7 mouse cellular contexts compared by ENCODE assay signal in the genomic region with DNA sequence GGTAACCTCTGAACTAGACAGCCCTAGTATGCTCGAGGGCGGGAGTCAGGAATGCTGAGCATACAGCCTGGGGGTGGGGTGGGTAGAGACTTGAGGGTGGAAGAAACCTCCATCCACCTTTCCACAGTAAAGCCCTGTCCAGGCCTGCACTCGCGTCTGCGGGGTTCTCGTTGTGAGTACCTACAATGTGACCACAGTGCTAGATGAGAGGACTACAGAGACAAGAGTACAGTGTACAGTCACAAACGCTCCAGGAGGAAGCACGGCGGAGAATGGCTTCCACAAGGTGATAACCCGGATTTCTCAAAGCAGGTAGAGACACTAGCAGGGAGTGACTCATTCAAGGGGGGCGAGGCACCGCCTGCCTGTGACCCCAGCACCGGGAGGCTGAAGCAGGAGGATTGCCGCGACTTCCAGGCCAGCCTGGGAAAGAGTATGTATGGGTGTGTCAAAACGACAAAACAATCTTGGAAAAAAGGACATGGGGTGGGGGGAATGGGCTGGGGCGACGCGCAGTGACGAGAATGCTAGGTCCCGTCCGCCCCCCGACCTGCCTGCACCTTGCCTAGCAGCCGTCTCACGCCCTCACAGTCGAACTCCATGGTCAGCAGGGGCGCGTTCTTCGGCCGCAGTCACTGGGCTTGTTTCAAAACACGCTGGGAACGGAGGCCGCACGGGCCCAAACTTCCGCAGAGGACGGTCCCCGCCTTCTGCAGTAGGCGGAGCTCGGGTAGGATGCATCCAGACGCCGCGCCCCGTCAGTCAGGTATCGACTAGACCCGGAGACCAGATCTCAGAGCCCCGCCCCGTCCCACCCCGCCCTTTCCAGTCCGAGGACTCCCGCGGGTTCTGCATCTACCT. TPM values are rescaled to one million over a fixed set of nuclear protein-coding genes. Genes with fewer than 3 reads are reported as not detected.
DNase-seq lines count a peak whose midpoint lies in the region; ATAC-seq lines count a peak whose summit lies in the region.

A gene (minus strand): TSS at position 697 of the 861 bp plus-strand sequence.

- no peaks in the 10 kb centered on the region for H3K27me3 ChIP-seq in embryonic facial prominence, embryonic 11.5 days (ENCODE audit: control insufficient read depth, insufficient read depth, low read length)
- H3K27me3 ChIP-seq in limb, embryonic 10.5 days (ENCODE audit: low read depth, poor library complexity, severe bottlenecking), result peaks cover 24% of the 10 kb centered on the region
- H3K27me3 ChIP-seq in midbrain, embryonic 13.5 days, result peaks cover 9% of the 10 kb centered on the region

- WGBS in embryonic facial prominence, embryonic 11.5 days, result under 1% methylated on average over 51 of the region's 51 CpGs
- WGBS in limb, embryonic 10.5 days, result 2% methylated on average over 51 of the region's 51 CpGs
- WGBS in midbrain, embryonic 13.5 days, result 2% methylated on average over 51 of the region's 51 CpGs

- peak within 1 kb of the TSS; percentile 75 for H3K4me3 ChIP-seq in embryonic facial prominence, embryonic 11.5 days (ENCODE audit: low read depth, low read length)
- H3K4me3 ChIP-seq in limb, embryonic 10.5 days, result peak within 1 kb of the TSS; percentile 74
- peak within 1 kb of the TSS; percentile 68 for H3K4me3 ChIP-seq in midbrain, embryonic 13.5 days (replicated peaks)

- peak; percentile 97 for DNase-seq in adrenal gland, postnatal 14 days
- peak; percentile 95 for DNase-seq in embryonic facial prominence, embryonic 11.5 days (ENCODE audit: low spot score)
- peak; percentile 94 for DNase-seq in kidney, adult 11 months
- DNase-seq in limb, embryonic 10.5 days (ENCODE audit: low spot score), result peak; percentile 96
- DNase-seq in spleen, adult 12 weeks (ENCODE audit: low spot score), result peak; percentile 83

- H3K36me3 ChIP-seq in embryonic facial prominence, embryonic 11.5 days (replicated peaks; ENCODE audit: control insufficient read depth, insufficient read depth, low read depth, low read length), result no peaks in the 10 kb centered on the region
- peaks cover 26% of the 10 kb centered on the region for H3K36me3 ChIP-seq in limb, embryonic 10.5 days
- peaks cover 19% of the 10 kb centered on the region for H3K36me3 ChIP-seq in midbrain, embryonic 13.5 days

- peak within 1 kb of the TSS; percentile 79 for H3K9ac ChIP-seq in embryonic facial prominence, embryonic 11.5 days (replicated peaks; ENCODE audit: low read length)
- peak within 1 kb of the TSS; percentile 79 for H3K9ac ChIP-seq in midbrain, embryonic 13.5 days (replicated peaks)

- no peak within 1 kb of the TSS for H3K27ac ChIP-seq in embryonic facial prominence, embryonic 11.5 days (replicated peaks; ENCODE audit: low read depth, low read length)
- H3K27ac ChIP-seq in limb, embryonic 10.5 days, result peak within 1 kb of the TSS; percentile 81
- H3K27ac ChIP-seq in midbrain, embryonic 13.5 days, result no peak within 1 kb of the TSS

- no peaks in the 10 kb centered on the region for H3K9me3 ChIP-seq in embryonic facial prominence, embryonic 11.5 days (replicated peaks; ENCODE audit: control insufficient read depth, low read length)
- H3K9me3 ChIP-seq in limb, embryonic 10.5 days (replicated peaks), result no peaks in the 10 kb centered on the region
- H3K9me3 ChIP-seq in midbrain, embryonic 13.5 days, result no peaks in the 10 kb centered on the region

- ATAC-seq in embryonic facial prominence, embryonic 11.5 days (replicated peaks; ENCODE audit: insufficient number of reproducible peaks, low FRiP score, low TSS enrichment, low read depth), result peak; percentile 92
- peak; percentile 94 for ATAC-seq in granulocyte monocyte progenitor cell, adult 5-6 weeks (replicated peaks; ENCODE audit: poor library complexity, severe bottlenecking)
- peak; percentile 93 for ATAC-seq in midbrain, embryonic 13.5 days

- H3K4me2 ChIP-seq in embryonic facial prominence, embryonic 11.5 days (ENCODE audit: low read depth, low read length), result peak within 1 kb of the TSS; percentile 82
- H3K4me2 ChIP-seq in midbrain, embryonic 13.5 days (replicated peaks), result peak within 1 kb of the TSS; percentile 84

- H3K4me1 ChIP-seq in embryonic facial prominence, embryonic 11.5 days (ENCODE audit: control insufficient read depth, insufficient read depth, low read length), result no peaks in the 10 kb centered on the region
- peaks cover 13% of the 10 kb centered on the region; the same call in 1 of the 2 replicates for H3K4me1 ChIP-seq in limb, embryonic 10.5 days
- peaks cover 13% of the 10 kb centered on the region for H3K4me1 ChIP-seq in midbrain, embryonic 13.5 days (replicated peaks)

RNA-seq across cellular contexts. Expression of the gene that starts here (rescaled TPM):
- 16.7 and 20.1 TPM in 2 replicates for total RNA-seq in adrenal gland, postnatal 14 days (2021)
- polyA plus RNA-seq in embryonic facial prominence, embryonic 11.5 days (2014; fragmentation: Nextera tagmentation; extraction: Ambion mirVana), result 13.1 and 14.8 TPM in 2 replicates
- 8.7 and 13.5 TPM in 2 replicates for total RNA-seq in granulocyte monocyte progenitor cell, adult 5-6 weeks (2014; fragmentation: Nextera tagmentation)
- 9.8 and 12.9 TPM in 2 replicates for total RNA-seq in granulocyte monocyte progenitor cell, adult 5-6 weeks (2017)
- 11.7 and 12.1 TPM in 2 replicates for polyA plus RNA-seq in limb, embryonic 10.5 days (2016; fragmentation: Nextera tagmentation; extraction: Ambion mirVana)
- 7.4 and 7.5 TPM in 2 replicates for polyA plus RNA-seq in midbrain, embryonic 13.5 days (2015; fragmentation: Nextera tagmentation; extraction: Ambion mirVana)
